Mouse (Mus musculus) common myeloid progenitor, adult 5-6 weeks (primary cell): ENCODE measurements around the gene Syce3. TPM values are rescaled to one million over a fixed set of nuclear protein-coding genes. Genes with fewer than 3 reads are reported as not detected.

Source experiments
- ATAC-seq: replicated peaks from 2 replicates; pipeline ENCODE4 v1.8.0; 2016; ENCODE audit warnings: low read depth, mild to moderate bottlenecking, moderate TSS enrichment, inconsistent platforms; ENCODE audit not compliant: poor library complexity, severe bottlenecking
- total RNA-seq: library from RNA; stranded (forward); fragments of 200-1000, 187-1606 nt; gene quantifications from 2 replicates; pipeline ENCODE4 v1.2.3, GENCODE M21; 2017

Gene Syce3
- total RNA-seq, 1 experiment from 2014 or later = not detected

- ATAC-seq = no peak
These were observed 36.0 kb downstream of the Syce3 start for GRCm38 (mm10) chr15:89374340-89374739.

- peak; percentile 51 for ATAC-seq
These were observed 36.5 kb downstream of the Syce3 start, which contains the start of gene Sco2 for GRCm38 (mm10) chr15:89373762-89374248. Gene Sco2, minus strand, starts transcription at chr15:89373846.

- ATAC-seq = peak; percentile 69
These were observed 37.1 kb downstream of the Syce3 start for GRCm38 (mm10) chr15:89373027-89373761.

GRCm38 (mm10) chr15:89372536-89372935, 37.8 kb downstream of the Syce3 start:
- no peak for ATAC-seq

DNA sequence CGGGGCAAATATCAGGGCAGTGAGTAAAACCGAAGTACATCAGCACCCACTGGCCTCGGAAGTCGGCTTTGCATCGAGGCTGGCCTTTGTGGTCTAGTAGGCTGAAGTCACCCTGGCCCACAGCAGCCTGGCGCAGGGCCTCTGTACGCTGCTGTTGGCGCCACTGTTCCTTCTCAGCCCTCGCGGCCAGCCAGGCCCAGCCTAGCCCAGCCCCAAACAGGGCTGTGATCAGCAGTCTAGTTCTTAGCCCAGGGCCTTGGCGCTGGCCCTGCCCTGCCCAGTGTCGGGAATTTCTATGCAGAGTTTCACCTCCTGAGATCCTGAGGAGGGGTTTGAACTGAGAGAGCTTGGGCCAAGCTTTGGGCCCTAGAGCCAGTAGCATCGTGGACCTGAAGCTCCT, 38.2 kb downstream of the Syce3 start:
- no peak for ATAC-seq

DNA sequence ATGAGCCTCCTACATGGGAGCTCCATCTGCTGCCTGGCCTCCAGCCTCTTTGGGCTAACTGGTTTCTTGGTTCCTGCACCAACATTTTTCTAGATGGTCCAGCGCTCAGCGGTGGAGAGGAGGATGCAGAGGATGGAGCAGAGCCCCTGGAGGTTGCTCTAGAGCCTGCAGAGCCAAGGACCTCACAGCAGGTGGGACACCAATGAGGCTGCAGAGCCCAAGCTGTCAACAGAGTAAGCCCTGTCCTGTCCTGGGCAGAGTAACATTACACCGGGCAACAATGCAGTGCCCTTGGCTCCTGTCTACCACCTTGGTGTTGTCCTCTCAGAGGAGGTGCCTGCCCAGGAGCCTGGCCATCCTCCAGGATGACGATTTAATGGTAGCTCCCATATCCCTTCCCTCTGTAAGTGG, 45.2 kb downstream of the Syce3 start:
- no peak for ATAC-seq

GRCm38 (mm10) chr15:89363051-89363450, 47.3 kb downstream of the Syce3 start:
- no peak for ATAC-seq

DNA sequence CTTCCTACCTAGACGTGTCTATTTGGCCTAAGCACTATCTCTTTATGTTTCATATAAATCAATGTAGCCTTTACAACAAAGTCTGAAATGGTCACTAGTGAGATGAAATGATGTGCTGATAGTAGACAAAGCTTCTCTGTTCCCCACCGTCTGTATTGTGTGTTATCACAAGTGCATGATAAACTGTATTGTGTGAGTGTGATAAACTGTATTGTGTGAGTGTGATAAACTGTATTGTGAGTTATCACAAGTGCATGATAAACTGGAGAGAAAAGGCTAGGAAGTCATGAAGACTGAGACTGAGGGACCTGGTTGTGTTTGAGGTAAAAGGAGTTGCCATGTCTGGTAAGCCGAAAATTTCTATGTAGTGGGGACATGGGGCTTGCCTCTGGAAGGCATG, 51.5 kb downstream of the Syce3 start:
- no peak for ATAC-seq

DNA sequence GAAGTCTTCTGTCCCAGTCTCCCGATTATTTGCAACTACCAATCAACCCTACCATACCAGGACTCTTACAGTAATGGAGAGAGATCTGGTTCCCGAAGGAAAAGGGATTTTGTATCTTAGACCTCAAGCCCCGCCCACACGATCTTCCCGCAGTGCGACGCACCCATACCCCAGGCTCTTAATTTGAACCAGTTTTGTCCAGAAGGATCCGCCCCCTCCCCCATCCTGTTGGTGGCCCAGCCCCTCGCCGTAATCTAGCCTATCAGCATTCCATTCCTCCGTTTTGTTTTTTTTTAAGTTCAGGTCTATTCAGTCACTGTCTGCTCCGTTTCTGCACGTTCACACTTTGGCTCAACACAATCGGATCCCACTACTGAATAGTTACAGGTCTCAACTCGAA, 53.9 kb downstream of the Syce3 start:
- ATAC-seq = peak; percentile 72

GRCm38 (mm10) chr15:89355241-89356187, 54.8 kb downstream of the Syce3 start, which contains the start of the genes Lmf2 and Ncaph2:
Gene Lmf2, minus strand, starts transcription at chr15:89355659.
Gene Ncaph2, plus strand, starts transcription at chr15:89355719.
- ATAC-seq = peak; percentile 85

DNA sequence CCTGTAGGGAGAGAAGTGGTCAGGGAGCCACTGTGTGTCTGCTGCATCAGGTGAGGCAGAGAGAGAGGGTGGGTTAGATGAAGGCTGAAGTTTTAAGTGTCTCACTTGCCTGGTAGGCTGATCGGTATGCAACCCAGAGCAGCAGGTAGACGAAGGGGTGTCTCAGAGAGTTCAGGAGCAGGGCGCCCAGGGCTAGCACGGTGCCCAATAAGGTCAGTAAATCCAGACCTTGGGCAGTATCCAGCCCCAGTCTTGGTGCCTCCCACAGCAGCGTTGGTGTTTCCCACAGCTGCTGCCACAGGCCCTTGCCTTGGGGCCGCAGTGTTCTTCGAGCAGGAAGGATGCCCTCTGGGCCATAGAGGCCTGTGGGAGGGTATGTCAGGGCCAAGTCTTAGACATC, 55.8 kb downstream of the Syce3 start:
- no peak for ATAC-seq

GRCm38 (mm10) chr15:89353837-89354236, 56.5 kb downstream of the Syce3 start:
- no peak for ATAC-seq

DNA sequence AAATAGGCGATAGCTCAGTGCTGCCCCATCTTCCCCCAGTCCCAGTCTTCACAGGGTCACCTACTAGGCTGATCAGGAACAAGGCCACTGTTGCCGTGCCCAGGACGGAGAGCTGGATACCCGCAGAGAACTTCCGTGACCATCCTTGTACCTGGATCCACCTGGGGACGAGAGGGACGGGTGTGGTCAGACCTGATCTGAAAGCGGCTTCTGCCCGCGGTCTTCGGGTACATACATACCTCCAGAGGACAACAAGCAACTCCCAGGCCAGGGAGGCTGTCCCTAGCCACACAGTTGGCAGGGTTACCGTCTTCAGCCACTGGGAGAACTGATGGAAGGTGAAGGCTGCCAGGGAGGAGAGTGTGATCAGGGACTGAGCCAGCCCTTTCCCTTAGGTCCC, 57.5 kb downstream of the Syce3 start:
- ATAC-seq = no peak

DNA sequence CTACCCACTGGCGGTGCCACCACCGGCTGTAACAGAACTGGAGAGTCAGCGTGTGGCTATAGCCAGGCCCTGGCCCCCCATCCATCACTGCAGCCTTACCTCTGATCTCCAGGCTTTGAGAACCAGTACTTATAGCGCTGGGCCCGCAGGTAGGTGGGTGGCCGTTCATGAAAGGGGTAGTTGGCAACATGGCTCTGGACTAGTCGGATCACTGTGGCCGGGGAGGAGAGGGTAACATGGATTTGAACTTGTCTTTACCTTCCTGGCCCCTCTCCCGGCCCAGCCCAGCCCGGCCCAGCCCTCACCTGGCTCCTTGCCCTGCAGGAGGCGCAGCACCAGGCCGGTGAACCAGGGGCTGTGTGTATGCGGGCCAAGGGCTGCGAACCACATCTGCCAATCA, 58.2 kb downstream of the Syce3 start:
- no peak for ATAC-seq

GRCm38 (mm10) chr15:89351302-89351701, 59.0 kb downstream of the Syce3 start:
- ATAC-seq = no peak

- no peak for ATAC-seq
These were observed 59.9 kb downstream of the Syce3 start for GRCm38 (mm10) chr15:89350447-89350846.

DNA sequence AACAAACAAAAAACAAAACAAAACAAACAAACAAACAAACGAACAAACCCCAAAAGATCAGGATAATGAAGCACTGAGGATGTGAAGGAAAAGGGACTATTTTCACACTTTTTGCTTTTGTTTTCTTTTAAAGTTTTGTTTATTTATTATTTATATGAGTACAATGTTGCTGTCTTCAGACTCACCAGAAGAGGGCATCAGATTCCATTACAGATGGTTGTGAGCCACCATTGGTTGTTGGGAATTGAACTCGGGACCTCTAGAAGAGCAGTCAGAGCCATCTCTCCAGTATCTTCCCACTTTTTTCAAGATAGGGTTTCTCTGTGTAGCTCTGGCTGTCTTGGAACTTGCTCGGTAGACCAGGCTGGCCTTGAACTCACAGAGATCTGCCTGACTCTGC, 67.0 kb downstream of the Syce3 start:
- ATAC-seq = no peak

DNA sequence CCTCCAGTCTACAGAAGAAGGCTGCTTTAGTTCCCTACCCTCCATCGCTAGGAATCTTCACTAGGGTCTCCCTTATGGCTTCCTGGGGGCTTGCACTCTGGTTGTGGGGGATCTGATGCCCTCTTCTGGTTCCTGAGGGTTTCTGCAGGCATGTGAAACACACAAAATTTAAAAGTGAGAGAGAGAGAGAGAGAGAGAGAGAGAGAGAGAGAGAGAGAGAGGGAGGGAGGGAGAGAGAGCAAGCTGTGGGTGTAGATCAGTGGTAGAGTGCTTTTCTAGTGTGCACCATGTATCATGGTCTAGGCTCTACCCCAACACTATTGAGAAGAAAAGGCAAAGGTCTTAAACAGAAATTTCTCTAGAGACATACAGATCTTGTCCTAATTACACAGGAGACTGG, 68.6 kb downstream of the Syce3 start:
- ATAC-seq = no peak
